Mouse (Mus musculus): ENCODE measurements at regions not wholly inside any gene's neighbourhood (a gene's known extent, or its start where the extent isn't known, plus 50 kb on each side); places are given as distances from the start of the nearest gene placed in this dataset.

DNA sequence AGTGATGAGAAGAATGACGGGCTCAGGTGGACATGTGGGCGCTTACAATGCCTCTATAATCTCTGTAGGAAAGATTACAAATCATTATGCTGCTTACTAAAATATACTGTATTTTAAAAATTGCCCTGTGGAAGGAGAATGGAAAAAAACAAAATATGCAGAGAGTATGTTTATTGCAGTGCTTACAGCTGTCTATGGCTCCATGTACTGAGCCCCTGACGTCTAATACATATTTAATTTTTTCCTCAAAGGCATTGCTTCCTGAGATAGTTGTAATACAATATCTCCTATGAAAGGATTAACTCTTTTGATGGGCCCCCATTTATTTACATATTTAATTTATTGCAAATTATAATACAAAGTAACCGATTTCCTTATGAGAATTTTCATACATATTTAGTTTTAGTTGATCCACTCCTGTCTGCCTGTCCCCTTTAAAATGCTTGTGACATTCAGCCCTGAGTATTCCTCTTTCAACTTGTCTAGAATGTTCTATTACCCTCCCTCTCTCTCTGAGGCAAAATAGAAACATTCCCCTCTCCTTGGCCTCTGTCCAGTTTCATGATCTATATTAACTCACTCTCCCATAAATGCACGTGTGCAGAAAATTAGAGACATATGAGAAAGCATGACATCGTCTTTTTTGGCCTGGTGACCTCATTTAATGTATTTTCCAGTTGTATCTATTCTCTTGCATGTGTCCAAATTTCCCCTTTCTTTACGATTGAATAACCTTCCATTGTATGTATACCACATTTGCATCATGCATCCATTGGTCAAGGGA lies 273.1 kb upstream of the Mmadhc start:
- 77% methylated on average over 7 of the region's 7 CpGs for WGBS (ENCODE audit: insufficient replicate concordance)
- TF ChIP-seq CTCF (IDR thresholded peaks at IDR 0.05; ENCODE audit: low read depth) (no peak), EP300 (IDR thresholded peaks at IDR 0.05; ENCODE audit: low read depth) (no peak)
- H3K36me3 ChIP-seq (replicated peaks; ENCODE audit: insufficient read depth, low read length), result no peaks in the 10 kb centered on the region
- DNase-seq (no peak), ATAC-seq (no peak)
- H3K4me1 ChIP-seq (ENCODE audit: insufficient read depth), result no peaks in the 10 kb centered on the region
- no peak overlapping the region for H3K4me2 ChIP-seq (ENCODE audit: low read depth, low read length)
- no peak overlapping the region for H3K4me3 ChIP-seq (ENCODE audit: low read depth, low read length)
- no peak overlapping the region for H3K27ac ChIP-seq (ENCODE audit: low read depth)
- no peak overlapping the region for H3K9ac ChIP-seq (replicated peaks)
- no peaks in the 10 kb centered on the region for H3K27me3 ChIP-seq (ENCODE audit: insufficient read depth, low read length)
- H3K9me3 ChIP-seq (ENCODE audit: low read length), result no peaks in the 10 kb centered on the region

DNA sequence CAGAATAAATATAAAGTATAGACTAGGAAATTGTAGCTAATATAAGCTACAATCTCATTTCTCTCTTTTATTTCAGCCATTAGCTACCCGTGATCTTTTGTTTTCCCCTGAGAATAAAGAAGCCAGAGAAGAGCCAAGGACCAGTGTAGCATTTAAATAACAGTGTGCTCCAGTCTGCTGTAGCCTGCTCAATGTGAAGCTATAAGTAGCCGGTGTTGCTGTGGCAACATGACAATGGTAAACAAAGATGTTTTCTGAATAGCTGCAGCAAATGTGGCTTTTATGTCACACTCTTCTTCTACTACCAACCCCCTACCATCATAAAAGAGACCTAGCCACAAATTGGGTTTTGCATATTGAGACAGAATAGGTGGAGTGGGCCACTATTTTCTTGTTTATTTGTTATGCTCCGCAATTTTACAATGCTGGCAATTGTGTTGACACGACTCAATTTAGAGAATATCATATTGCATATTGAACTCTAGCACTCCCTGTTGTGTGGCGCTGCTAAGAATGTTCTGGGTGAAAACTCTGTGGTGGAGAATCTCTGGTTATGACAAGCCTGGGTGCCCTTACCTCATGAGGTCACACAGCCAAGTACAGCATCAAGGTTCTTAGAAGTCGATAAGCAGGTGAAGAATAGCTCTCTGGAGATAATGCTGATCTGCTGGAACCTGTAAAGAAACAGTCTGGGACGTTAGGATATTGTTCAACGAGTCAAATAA lies 272.3 kb upstream of the Mmadhc start:
- Histone ChIP-seq H3K9ac (replicated peaks) (no peak overlapping the region), H3K27me3 (ENCODE audit: insufficient read depth, low read length) (no peaks in the 10 kb centered on the region), H3K36me3 (replicated peaks; ENCODE audit: insufficient read depth, low read length) (no peaks in the 10 kb centered on the region), H3K4me1 (ENCODE audit: insufficient read depth) (no peaks in the 10 kb centered on the region), H3K9me3 (ENCODE audit: low read length) (no peaks in the 10 kb centered on the region), H3K27ac (ENCODE audit: low read depth) (no peak overlapping the region), H3K4me2 (ENCODE audit: low read depth, low read length) (no peak overlapping the region), H3K4me3 (ENCODE audit: low read depth, low read length) (no peak overlapping the region)
- ATAC-seq (no peak), DNase-seq (no peak)
- 72% methylated on average over 8 of the region's 8 CpGs for WGBS (ENCODE audit: insufficient replicate concordance)
- TF ChIP-seq EP300 (IDR thresholded peaks at IDR 0.05; ENCODE audit: low read depth), result no peak
- no peak for TF ChIP-seq CTCF (IDR thresholded peaks at IDR 0.05; ENCODE audit: low read depth)

DNA sequence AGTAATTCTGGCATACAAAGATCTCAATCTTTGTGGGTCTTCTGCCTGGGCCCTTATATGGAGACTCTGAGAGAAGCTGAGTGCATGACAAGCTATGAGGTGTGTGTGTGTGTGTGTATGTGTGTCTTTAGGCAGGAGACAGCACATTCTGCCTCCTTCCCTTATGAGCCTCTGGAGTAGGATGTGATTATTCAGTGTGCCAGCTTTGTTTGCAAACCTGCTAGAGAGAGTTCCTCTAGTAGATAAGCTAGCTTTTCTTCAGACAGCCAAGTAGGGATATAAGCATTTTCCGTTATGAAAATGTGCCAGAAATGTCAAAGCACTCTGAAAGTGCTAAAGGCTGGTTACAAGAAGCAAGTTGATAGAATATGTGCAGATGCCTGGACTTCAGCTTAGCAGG lies 270.9 kb upstream of the Mmadhc start:
- DNase-seq (no peak), ATAC-seq (no peak)
- Histone ChIP-seq H3K4me1 (ENCODE audit: insufficient read depth) (no peaks in the 10 kb centered on the region), H3K36me3 (replicated peaks; ENCODE audit: insufficient read depth, low read length) (no peaks in the 10 kb centered on the region), H3K4me2 (ENCODE audit: low read depth, low read length) (no peak overlapping the region), H3K4me3 (ENCODE audit: low read depth, low read length) (no peak overlapping the region), H3K9ac (replicated peaks) (no peak overlapping the region), H3K9me3 (ENCODE audit: low read length) (no peaks in the 10 kb centered on the region), H3K27me3 (ENCODE audit: insufficient read depth, low read length) (no peaks in the 10 kb centered on the region), H3K27ac (ENCODE audit: low read depth) (no peak overlapping the region)
- WGBS (ENCODE audit: insufficient replicate concordance), result 70% methylated on average over 1 of the region's 1 CpGs
- TF ChIP-seq CTCF (IDR thresholded peaks at IDR 0.05; ENCODE audit: low read depth) (no peak), EP300 (IDR thresholded peaks at IDR 0.05; ENCODE audit: low read depth) (no peak)

DNA sequence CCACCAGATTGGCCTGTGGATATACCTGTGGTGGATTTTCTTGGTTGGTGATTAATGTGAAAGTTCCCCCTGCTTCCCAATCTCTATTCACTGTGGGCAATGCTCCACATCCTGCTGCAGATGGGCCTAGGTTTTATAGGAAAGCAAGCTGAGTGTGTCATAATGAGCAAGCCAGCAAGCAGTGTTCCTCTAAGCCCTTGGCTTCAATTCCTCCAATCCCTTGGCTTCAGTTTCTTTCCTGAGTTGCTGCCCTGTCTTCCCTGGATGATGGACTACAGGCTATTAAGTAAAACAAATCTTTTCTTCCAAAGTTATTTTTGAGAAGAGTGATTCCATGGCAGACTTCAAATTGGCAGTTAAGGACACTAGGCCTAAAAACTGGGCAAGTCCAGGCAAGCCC lies 257.4 kb upstream of the Mmadhc start:
- H3K27me3 ChIP-seq (ENCODE audit: insufficient read depth, low read length), result no peaks in the 10 kb centered on the region

DNA sequence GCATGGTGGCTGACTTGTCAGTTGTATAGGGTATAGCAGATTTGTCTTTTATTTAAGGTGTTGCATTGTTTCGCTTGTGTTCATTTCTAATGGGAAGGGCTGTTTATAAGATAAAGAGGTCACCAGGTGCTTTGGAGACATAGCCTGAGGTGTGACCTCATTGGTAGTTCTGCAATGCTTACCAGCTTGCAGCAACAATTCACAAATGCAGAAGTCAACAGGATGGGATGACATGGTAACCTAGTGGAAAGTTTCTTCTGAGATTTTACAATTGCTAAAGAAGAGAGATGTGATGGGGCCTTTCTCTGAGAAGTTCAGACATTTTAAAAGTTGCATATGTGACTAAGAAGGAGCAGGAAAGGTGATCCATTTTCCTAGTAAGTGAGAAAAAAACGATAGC lies 255.8 kb upstream of the Mmadhc start:
- Histone ChIP-seq H3K9me3 (ENCODE audit: low read length) (no peaks in the 10 kb centered on the region), H3K4me2 (ENCODE audit: low read depth, low read length) (no peak overlapping the region), H3K4me3 (ENCODE audit: low read depth, low read length) (no peak overlapping the region), H3K4me1 (ENCODE audit: insufficient read depth) (no peaks in the 10 kb centered on the region), H3K27ac (ENCODE audit: low read depth) (no peak overlapping the region), H3K36me3 (replicated peaks; ENCODE audit: insufficient read depth, low read length) (no peaks in the 10 kb centered on the region), H3K27me3 (ENCODE audit: insufficient read depth, low read length) (no peaks in the 10 kb centered on the region), H3K9ac (replicated peaks) (no peak overlapping the region)
- 77% methylated on average over 2 of the region's 2 CpGs for WGBS (ENCODE audit: insufficient replicate concordance)
- DNase-seq (no peak), ATAC-seq (no peak)
- TF ChIP-seq EP300 (IDR thresholded peaks at IDR 0.05; ENCODE audit: low read depth), result no peak
- TF ChIP-seq CTCF (IDR thresholded peaks at IDR 0.05; ENCODE audit: low read depth), result no peak

More for the DNA sequence above, 257.4 kb upstream of the Mmadhc start:
- Histone ChIP-seq H3K36me3 (replicated peaks; ENCODE audit: insufficient read depth, low read length) (no peaks in the 10 kb centered on the region), H3K9ac (replicated peaks) (no peak overlapping the region), H3K4me2 (ENCODE audit: low read depth, low read length) (no peak overlapping the region), H3K4me1 (ENCODE audit: insufficient read depth) (no peaks in the 10 kb centered on the region), H3K9me3 (ENCODE audit: low read length) (no peaks in the 10 kb centered on the region), H3K4me3 (ENCODE audit: low read depth, low read length) (no peak overlapping the region), H3K27ac (ENCODE audit: low read depth) (no peak overlapping the region)
- DNase-seq (no peak), ATAC-seq (no peak)
- TF ChIP-seq EP300 (IDR thresholded peaks at IDR 0.05; ENCODE audit: low read depth) (no peak), CTCF (IDR thresholded peaks at IDR 0.05; ENCODE audit: low read depth) (no peak)

DNA sequence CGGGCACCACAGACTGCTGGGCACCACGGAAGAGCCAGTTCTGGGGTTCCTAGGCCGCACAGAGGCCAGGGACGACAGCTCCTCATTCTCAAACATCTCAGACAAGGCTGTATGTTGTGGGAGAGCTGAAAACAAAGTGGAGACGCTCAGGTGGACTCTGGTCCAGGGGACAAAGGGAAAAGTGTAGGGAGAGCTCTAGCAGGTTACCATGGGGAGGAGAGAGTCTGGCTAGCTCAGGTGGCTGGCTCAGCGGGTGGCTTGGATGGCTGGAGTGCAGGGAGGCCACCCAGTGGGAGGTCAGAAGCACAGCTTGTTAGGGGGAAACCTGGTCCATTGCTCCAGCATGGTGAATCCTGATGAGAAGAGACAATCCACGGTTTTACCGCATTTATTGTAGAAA lies 253.3 kb upstream of the Mmadhc start:
- no peak overlapping the region for H3K4me3 ChIP-seq (ENCODE audit: low read depth, low read length)
- H3K4me2 ChIP-seq (ENCODE audit: low read depth, low read length), result no peak overlapping the region
- TF ChIP-seq EP300 (IDR thresholded peaks at IDR 0.05; ENCODE audit: low read depth), result no peak
- TF ChIP-seq CTCF (IDR thresholded peaks at IDR 0.05; ENCODE audit: low read depth), result no peak
- no peak overlapping the region for H3K27ac ChIP-seq (ENCODE audit: low read depth)
- ATAC-seq (no peak), DNase-seq (no peak)
- no peaks in the 10 kb centered on the region for H3K27me3 ChIP-seq (ENCODE audit: insufficient read depth, low read length)
- no peak overlapping the region for H3K9ac ChIP-seq (replicated peaks)
- no peaks in the 10 kb centered on the region for H3K36me3 ChIP-seq (replicated peaks; ENCODE audit: insufficient read depth, low read length)
- H3K4me1 ChIP-seq (ENCODE audit: insufficient read depth), result no peaks in the 10 kb centered on the region
- no peaks in the 10 kb centered on the region for H3K9me3 ChIP-seq (ENCODE audit: low read length)
- 67% methylated on average over 8 of the region's 8 CpGs for WGBS (ENCODE audit: insufficient replicate concordance)

Measured in liver, postnatal 0 days (tissue).